Mouse (Mus musculus) liver, postnatal 0 days (tissue): ENCODE results near the gene Slc40a1. TPM values are rescaled to one million over a fixed set of nuclear protein-coding genes. Genes with fewer than 3 reads are reported as not detected.

Experiments
- ATAC-seq: fragments of 200-750 bp; cut with Nextera tagmentation; 2 replicates; pipeline ENCODE4 v1.8.0; 2017; ENCODE audit warnings: mild to moderate bottlenecking, moderate library complexity
- DNase-seq: peaks from one replicate; pipeline ENCODE4 v3.0.0-alpha.2; 2016
- H3K27ac ChIP-seq: fragments of 300-500 bp; sonication (generic); 2 replicates; pipeline ENCODE4 v1.5.1; 2014; ENCODE audit warnings: antibody characterized with exemption, moderate library complexity, mild to moderate bottlenecking, low read depth
- H3K27me3 ChIP-seq: fragments of 300-500 bp; sonication (generic); 2 replicates; pipeline ENCODE4 v1.6.1; 2014; ENCODE audit warnings: low read length, control low read depth, mixed read lengths; ENCODE audit not compliant: insufficient read depth
- H3K36me3 ChIP-seq: fragments of 300-500 bp; sonication (generic); replicated peaks from 2 replicates; pipeline ENCODE4 v1.6.1; 2014; ENCODE audit warnings: mild to moderate bottlenecking, control low read depth, low read length, moderate library complexity, mixed read lengths; ENCODE audit not compliant: insufficient read depth
- H3K4me1 ChIP-seq: fragments of 300-500 bp; sonication (generic); 2 replicates; pipeline ENCODE4 v1.6.1; 2014; ENCODE audit warnings: antibody characterized with exemption, mild to moderate bottlenecking, control low read depth; ENCODE audit not compliant: insufficient read depth
- H3K4me2 ChIP-seq: fragments of 300-500 bp; sonication (generic); 2 replicates; pipeline ENCODE4 v1.6.1; 2014; ENCODE audit warnings: low read depth, mild to moderate bottlenecking, low read length, moderate library complexity, mixed read lengths
- H3K4me3 ChIP-seq: fragments of 300-500 bp; sonication (generic); 2 replicates; pipeline ENCODE4 v1.5.1; 2014; ENCODE audit warnings: low read depth, low read length
- H3K9ac ChIP-seq: fragments of 300-500 bp; sonication (generic); replicated peaks from 2 replicates; pipeline ENCODE4 v1.6.1; 2014; ENCODE audit warnings: mild to moderate bottlenecking, moderate library complexity
- H3K9me3 ChIP-seq: fragments of 300-500 bp; sonication (generic); 2 replicates; pipeline ENCODE4 v1.6.1; 2016; ENCODE audit warnings: mild to moderate bottlenecking, control low read depth, low read length, mixed read lengths
- CTCF ChIP-seq: sonication (generic); IDR thresholded peaks from 2 replicates; pipeline ENCODE4 v1.5.1; 2016; ENCODE audit warnings: antibody characterized with exemption, low read depth
- EP300 ChIP-seq: IDR thresholded peaks from 2 replicates; pipeline ENCODE4 v1.6.1; 2016; ENCODE audit warnings: antibody characterized with exemption, low read depth, mild to moderate bottlenecking
- WGBS: fragments of 180-500 bp; shearing (Covaris S2); extraction: QIAGEN DNeasy Blood & Tissue Kit; methylation state at CpG from one replicate; pipeline ENCODE4 v1.1.7; 2014; ENCODE audit not compliant: insufficient replicate concordance; 5-methylcytosine and 5-hydroxymethylcytosine counted together
- polyA plus RNA-seq: library from polyadenylated mRNA; unstranded; fragments of >200 nt; fragmentation: Nextera tagmentation; extraction: Ambion mirVana; gene quantifications from 2 replicates; pipeline ENCODE4 v1.2.1, GENCODE M21; 2015

The Slc40a1 gene
- polyA plus RNA-seq, 1 experiment from 2014 or later, result 219 TPM

DNA sequence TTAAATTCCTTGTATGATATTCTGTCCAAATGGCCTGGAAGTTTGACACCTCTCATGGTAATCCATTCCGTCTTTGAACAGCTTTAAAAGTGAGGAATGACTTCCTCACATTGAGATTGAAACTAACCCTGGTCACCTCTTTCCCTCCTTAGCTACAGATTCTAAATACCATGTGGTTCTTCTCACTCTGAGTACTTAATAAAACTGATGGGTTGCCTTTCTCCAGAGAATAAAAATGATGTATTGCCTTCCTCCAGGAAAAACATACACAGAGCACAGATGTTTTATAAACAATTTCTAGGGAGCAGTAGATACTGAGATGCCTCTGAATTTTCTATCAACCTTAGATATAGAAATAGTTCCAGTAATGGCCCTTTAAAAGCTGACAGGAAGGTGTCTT lies 58.3 kb downstream of the Slc40a1 start:
- no peak for DNase-seq
- peaks cover 19% of the 10 kb centered on the region for H3K4me1 ChIP-seq
- no peak for ATAC-seq
- no peaks in the 10 kb centered on the region for H3K27me3 ChIP-seq
- TF ChIP-seq CTCF, result no peak
- TF ChIP-seq EP300, result no peak
- no peaks in the 10 kb centered on the region for H3K36me3 ChIP-seq
- H3K9me3 ChIP-seq, result peaks cover 2% of the 10 kb centered on the region
- 75% methylated on average over 1 of the region's 1 CpGs for WGBS
- no peak overlapping the region for H3K4me2 ChIP-seq
- no peak overlapping the region for H3K4me3 ChIP-seq
- peak overlapping the region; percentile 56 for H3K27ac ChIP-seq
- no peak overlapping the region for H3K9ac ChIP-seq

- Histone ChIP-seq H3K4me1 (peaks cover 19% of the 10 kb centered on the region), H3K9me3 (peaks cover 3% of the 10 kb centered on the region), H3K4me3 (no peak overlapping the region), H3K4me2 (no peak overlapping the region), H3K9ac (no peak overlapping the region), H3K36me3 (no peaks in the 10 kb centered on the region), H3K27me3 (no peaks in the 10 kb centered on the region), H3K27ac (peak overlapping the region; percentile 59; the same call in 1 of the 2 replicates)
- no peak for TF ChIP-seq EP300
- TF ChIP-seq CTCF, result no peak
- ATAC-seq (no peak), DNase-seq (no peak)
- 59% methylated on average over 3 of the region's 3 CpGs for whole genome bisulfite sequencing
These were observed 59.9 kb downstream of the Slc40a1 start for GRCm38 (mm10) chr1:45866288-45867018.

DNA sequence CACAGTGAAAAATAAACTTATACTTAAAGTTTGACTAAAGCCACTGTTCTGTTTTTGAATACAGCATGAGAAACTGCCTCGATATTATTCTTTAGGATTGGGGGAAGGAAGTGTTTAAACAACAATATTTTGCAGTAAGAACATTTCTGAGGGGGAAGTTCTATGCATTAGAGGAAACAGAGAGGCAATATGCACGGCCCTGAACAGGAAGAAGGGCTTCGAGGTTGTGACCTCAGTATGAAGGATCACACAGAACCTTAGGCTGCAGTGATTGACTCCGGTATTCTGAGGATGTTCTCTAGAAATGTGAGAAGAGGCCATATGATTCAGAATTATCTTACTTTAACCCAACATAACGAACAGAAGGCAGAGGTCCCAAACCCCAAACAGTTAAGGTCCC lies 60.6 kb downstream of the Slc40a1 start:
- Histone ChIP-seq H3K9ac (no peak overlapping the region), H3K27ac (peak overlapping the region; percentile 59; the same call in 1 of the 2 replicates), H3K9me3 (peaks cover 3% of the 10 kb centered on the region), H3K36me3 (no peaks in the 10 kb centered on the region), H3K4me2 (no peak overlapping the region), H3K4me1 (peaks cover 19% of the 10 kb centered on the region), H3K4me3 (no peak overlapping the region), H3K27me3 (no peaks in the 10 kb centered on the region)
- WGBS, result 27% methylated on average over 5 of the region's 5 CpGs
- DNase-seq, result no peak
- peak; percentile 50 for ATAC-seq
- TF ChIP-seq EP300, result no peak
- no peak for TF ChIP-seq CTCF

DNA sequence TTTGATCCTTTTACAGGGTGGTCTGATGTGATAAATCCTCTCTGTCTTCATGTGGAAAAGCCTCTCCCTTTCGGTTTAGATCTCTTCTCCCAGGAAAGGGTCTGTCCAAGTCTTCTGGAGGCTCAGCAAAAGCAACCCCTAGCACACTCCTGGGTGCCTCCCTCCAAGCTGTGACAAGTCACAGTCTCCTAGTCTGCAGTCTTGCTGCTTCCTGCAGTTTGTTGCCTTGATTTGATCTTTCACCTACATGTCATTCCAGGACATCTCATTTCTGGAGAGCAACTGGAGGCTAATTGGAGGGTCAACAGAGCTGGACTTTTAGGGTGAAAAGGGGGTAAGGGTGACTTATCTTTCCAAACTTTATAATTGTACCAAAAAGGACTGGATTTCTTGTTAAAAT lies 61.0 kb downstream of the Slc40a1 start:
- ATAC-seq (peak; percentile 51), DNase-seq (no peak)
- H3K4me3 ChIP-seq, result no peak overlapping the region
- H3K9me3 ChIP-seq, result peaks cover 3% of the 10 kb centered on the region
- no peak for TF ChIP-seq CTCF
- TF ChIP-seq EP300, result no peak
- H3K4me2 ChIP-seq, result no peak overlapping the region
- H3K36me3 ChIP-seq, result no peaks in the 10 kb centered on the region
- peaks cover 21% of the 10 kb centered on the region for H3K4me1 ChIP-seq
- H3K27ac ChIP-seq, result peak overlapping the region; percentile 59; the same call in 1 of the 2 replicates
- 40% methylated on average over 1 of the region's 1 CpGs for WGBS
- H3K9ac ChIP-seq, result no peak overlapping the region
- H3K27me3 ChIP-seq, result no peaks in the 10 kb centered on the region

- H3K4me3 ChIP-seq, result no peak overlapping the region
- WGBS, result 55% methylated on average over 4 of the region's 4 CpGs
- H3K9ac ChIP-seq, result no peak overlapping the region
- H3K4me1 ChIP-seq, result peaks cover 27% of the 10 kb centered on the region
- no peak overlapping the region for H3K4me2 ChIP-seq
- no peak for TF ChIP-seq EP300
- TF ChIP-seq CTCF, result no peak
- H3K9me3 ChIP-seq, result peaks cover 3% of the 10 kb centered on the region
- no peak for DNase-seq
- H3K27ac ChIP-seq, result no peak overlapping the region; the same call in 1 of the 2 replicates
- H3K27me3 ChIP-seq, result no peaks in the 10 kb centered on the region
- no peaks in the 10 kb centered on the region for H3K36me3 ChIP-seq
- ATAC-seq, result no peak; the same call in 1 of the 2 replicates
These were observed 61.7 kb downstream of the Slc40a1 start for GRCm38 (mm10) chr1:45864564-45865014.

DNA sequence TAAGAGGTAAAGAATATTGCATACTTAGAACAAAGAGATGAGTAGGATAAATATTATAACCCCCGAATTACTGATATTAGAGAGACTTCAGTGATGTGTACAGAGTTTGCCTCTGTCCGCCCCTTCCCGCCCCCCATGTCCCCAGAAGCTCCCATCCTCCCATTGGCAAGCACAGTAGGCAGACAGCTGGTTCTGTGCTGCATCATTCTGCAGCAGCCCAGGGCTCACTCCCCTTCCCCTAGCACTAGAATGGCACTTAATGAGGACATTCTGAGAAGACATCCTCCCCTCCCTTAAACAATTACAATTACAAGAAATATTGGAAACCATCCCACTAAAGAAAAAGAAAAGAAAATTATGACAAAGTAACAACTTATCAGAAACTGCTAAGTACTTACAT lies 62.7 kb downstream of the Slc40a1 start:
- Histone ChIP-seq H3K36me3 (no peaks in the 10 kb centered on the region), H3K27ac (no peak overlapping the region)
- WGBS, result 93% methylated on average over 3 of the region's 3 CpGs

More for the DNA sequence above, 62.7 kb downstream of the Slc40a1 start:
- Histone ChIP-seq H3K9me3 (peaks cover 3% of the 10 kb centered on the region), H3K4me3 (no peak overlapping the region), H3K4me2 (no peak overlapping the region), H3K9ac (no peak overlapping the region), H3K4me1 (peaks cover 21% of the 10 kb centered on the region), H3K27me3 (no peaks in the 10 kb centered on the region)
- TF ChIP-seq CTCF (no peak), EP300 (no peak)
- ATAC-seq, result no peak
- no peak for DNase-seq
